Mouse (Mus musculus) stomach, postnatal 0 days (tissue): ENCODE measurements around the gene Rab35.

ENCODE experiments used
- CTCF ChIP-seq: IDR thresholded peaks from 2 replicates; pipeline ENCODE4 v1.5.1; 2016; ENCODE audit warnings: antibody characterized with exemption, low read depth, mild to moderate bottlenecking, moderate library complexity
- EP300 ChIP-seq: optimal IDR thresholded peaks from 2 replicates; pipeline ENCODE3; 2016; ENCODE audit warnings: antibody characterized with exemption

DNA sequence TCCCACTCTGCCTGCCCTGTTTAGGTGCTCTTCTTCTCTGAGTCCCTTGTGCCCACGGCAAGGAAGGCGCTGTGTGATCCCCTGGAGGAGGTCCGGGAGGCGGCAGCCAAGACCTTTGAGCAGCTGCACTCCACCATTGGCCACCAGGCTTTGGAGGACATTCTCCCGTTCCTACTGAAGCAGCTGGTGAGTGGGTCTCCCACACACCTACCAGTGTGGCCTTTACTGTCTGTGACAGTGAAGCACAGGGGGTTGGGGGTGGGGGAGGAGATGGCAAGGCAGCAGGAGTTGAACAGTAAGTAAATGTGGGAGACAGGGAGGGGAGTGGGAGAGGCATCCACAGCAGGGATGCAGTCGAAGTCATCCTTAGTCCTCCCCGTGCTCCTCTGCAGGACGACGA lies 18.4 kb upstream of the Rab35 start:
- no peak for TF ChIP-seq CTCF
- TF ChIP-seq EP300: no peak
